Mouse (Mus musculus): ENCODE measurements around the gene Twsg1. TPM values are rescaled to one million over a fixed set of nuclear protein-coding genes. Genes with fewer than 3 reads are reported as not detected.

Twsg1 gene
- polyA plus RNA-seq, 1 experiment from 2014 or later: 63.5 TPM

DNA sequence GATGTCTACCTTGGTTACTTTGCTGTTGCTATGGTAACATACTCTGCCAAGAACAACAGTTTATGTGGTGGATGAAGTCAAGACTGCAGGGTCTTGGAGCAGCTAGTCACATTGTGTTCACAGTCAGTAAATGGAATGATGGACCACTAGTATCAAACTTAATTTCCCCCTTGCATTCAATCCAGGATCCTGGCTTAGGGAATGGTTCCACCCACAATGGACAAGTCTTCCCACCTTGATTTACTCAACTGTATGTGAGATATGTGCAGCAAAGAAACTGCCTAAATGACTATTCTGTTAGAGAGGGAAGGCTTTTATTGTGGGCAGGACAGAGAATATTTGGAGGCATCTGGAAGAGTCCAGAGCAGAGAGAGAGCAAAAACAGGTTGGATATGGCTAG, 42.8 kb downstream of the Twsg1 start:
- H3K9ac ChIP-seq (ENCODE audit: low read length): no peak overlapping the region
- DNase-seq (ENCODE audit: low spot score) (no peak), ATAC-seq (ENCODE audit: low FRiP score, low TSS enrichment) (no peak)
- H3K27me3 ChIP-seq (ENCODE audit: control insufficient read depth, insufficient read depth, low read length): no peaks in the 10 kb centered on the region
- TF ChIP-seq CTCF (IDR thresholded peaks at IDR 0.05; ENCODE audit: low read depth) (no peak), EP300 (optimal IDR thresholded peaks at IDR 0.05) (no peak)
- H3K36me3 ChIP-seq (ENCODE audit: control insufficient read depth, insufficient read depth, low read length): no peaks in the 10 kb centered on the region; the same call in 1 of the 2 replicates
- H3K27ac ChIP-seq (replicated peaks): no peak overlapping the region
- H3K4me1 ChIP-seq (replicated peaks; ENCODE audit: control insufficient read depth, insufficient read depth): 0 out of 2 replicates have a peak, but pooled peaks cover 6% of the 10 kb centered on the region
- no peak overlapping the region for H3K4me3 ChIP-seq (ENCODE audit: low read depth, low read length)
- no peak overlapping the region for H3K4me2 ChIP-seq (replicated peaks; ENCODE audit: low read depth)
- H3K9me3 ChIP-seq (ENCODE audit: control insufficient read depth, low read length): no peaks in the 10 kb centered on the region

DNA sequence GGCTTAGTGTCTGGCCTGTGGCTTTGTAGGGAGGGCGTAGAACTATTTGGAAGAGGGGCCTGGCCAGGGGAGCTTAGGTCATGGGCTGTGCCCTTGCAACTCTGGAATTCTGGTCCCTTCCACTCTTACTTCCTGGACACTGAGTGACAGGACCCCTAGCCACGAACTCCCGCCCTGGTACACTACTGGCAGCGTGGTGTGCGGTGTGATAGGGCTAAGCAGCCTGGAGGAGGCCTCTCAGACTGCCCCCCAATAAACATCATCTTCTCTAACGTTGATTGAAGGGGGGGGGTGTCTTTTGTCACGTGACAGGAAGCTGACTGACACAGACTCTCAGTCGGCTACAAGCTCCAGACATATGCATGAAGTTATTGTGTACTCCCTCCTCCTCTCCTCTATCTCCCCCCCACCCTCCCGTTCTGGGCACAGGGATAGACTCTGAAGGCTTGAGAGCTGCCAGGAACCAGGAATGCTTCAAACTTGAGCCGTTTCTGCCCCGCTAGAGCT, 44.1 kb downstream of the Twsg1 start:
- peak overlapping the region; percentile 14; the same call in 1 of the 2 replicates for H3K9ac ChIP-seq (ENCODE audit: low read length)
- 37% methylated on average over 11 of the region's 11 CpGs for WGBS
- DNase-seq (ENCODE audit: low spot score): peak; percentile 18
- peak; percentile 68 for ATAC-seq (ENCODE audit: low FRiP score, low TSS enrichment)
- TF ChIP-seq EP300 (optimal IDR thresholded peaks at IDR 0.05) (no peak), CTCF (IDR thresholded peaks at IDR 0.05; ENCODE audit: low read depth) (no peak)
- no peak overlapping the region for H3K4me3 ChIP-seq (ENCODE audit: low read depth, low read length)
- peak overlapping the region; percentile 86 for H3K27ac ChIP-seq (replicated peaks)
- H3K36me3 ChIP-seq (ENCODE audit: control insufficient read depth, insufficient read depth, low read length): no peaks in the 10 kb centered on the region; the same call in 1 of the 2 replicates
- peak overlapping the region; percentile 36 for H3K4me2 ChIP-seq (replicated peaks; ENCODE audit: low read depth)
- 0 out of 2 replicates have a peak, but pooled peaks cover 2% of the 10 kb centered on the region for H3K4me1 ChIP-seq (replicated peaks; ENCODE audit: control insufficient read depth, insufficient read depth)
- no peaks in the 10 kb centered on the region for H3K9me3 ChIP-seq (ENCODE audit: control insufficient read depth, low read length)
- H3K27me3 ChIP-seq (ENCODE audit: control insufficient read depth, insufficient read depth, low read length): no peaks in the 10 kb centered on the region

- Histone ChIP-seq H3K4me3 (ENCODE audit: low read depth, low read length) (no peak overlapping the region), H3K9ac (ENCODE audit: low read length) (peak overlapping the region; percentile 38), H3K9me3 (ENCODE audit: control insufficient read depth, low read length) (no peaks in the 10 kb centered on the region), H3K27ac (replicated peaks) (peak overlapping the region; percentile 86), H3K4me1 (replicated peaks; ENCODE audit: control insufficient read depth, insufficient read depth) (0 out of 2 replicates have a peak, but pooled peaks cover 2% of the 10 kb centered on the region), H3K36me3 (ENCODE audit: control insufficient read depth, insufficient read depth, low read length) (no peaks in the 10 kb centered on the region; the same call in 1 of the 2 replicates), H3K4me2 (replicated peaks; ENCODE audit: low read depth) (peak overlapping the region; percentile 36), H3K27me3 (ENCODE audit: control insufficient read depth, insufficient read depth, low read length) (no peaks in the 10 kb centered on the region)
- TF ChIP-seq EP300 (optimal IDR thresholded peaks at IDR 0.05) (no peak), CTCF (IDR thresholded peaks at IDR 0.05; ENCODE audit: low read depth) (no peak)
- DNase-seq (ENCODE audit: low spot score) (peak; percentile 28), ATAC-seq (ENCODE audit: low FRiP score, low TSS enrichment) (peak; percentile 59)
- WGBS: 15% methylated on average over 12 of the region's 12 CpGs
Measured at GRCm38 (mm10) chr17:65906313-65906894, 44.6 kb downstream of the Twsg1 start.

- Histone ChIP-seq H3K27ac (replicated peaks) (peak overlapping the region; percentile 86), H3K9ac (ENCODE audit: low read length) (no peak overlapping the region), H3K4me2 (replicated peaks; ENCODE audit: low read depth) (no peak overlapping the region), H3K4me3 (ENCODE audit: low read depth, low read length) (no peak overlapping the region), H3K4me1 (replicated peaks; ENCODE audit: control insufficient read depth, insufficient read depth) (0 out of 2 replicates have a peak, but pooled peaks cover 2% of the 10 kb centered on the region), H3K36me3 (ENCODE audit: control insufficient read depth, insufficient read depth, low read length) (no peaks in the 10 kb centered on the region; the same call in 1 of the 2 replicates), H3K27me3 (ENCODE audit: control insufficient read depth, insufficient read depth, low read length) (no peaks in the 10 kb centered on the region), H3K9me3 (ENCODE audit: control insufficient read depth, low read length) (no peaks in the 10 kb centered on the region)
- ATAC-seq (ENCODE audit: low FRiP score, low TSS enrichment) (no peak), DNase-seq (ENCODE audit: low spot score) (no peak)
- TF ChIP-seq EP300 (optimal IDR thresholded peaks at IDR 0.05): no peak
- no peak for TF ChIP-seq CTCF (IDR thresholded peaks at IDR 0.05; ENCODE audit: low read depth)
- 75% methylated on average over 14 of the region's 14 CpGs for WGBS
Measured at GRCm38 (mm10) chr17:65905241-65905640, 45.8 kb downstream of the Twsg1 start.

- DNase-seq (ENCODE audit: low spot score) (no peak), ATAC-seq (ENCODE audit: low FRiP score, low TSS enrichment) (no peak)
- Histone ChIP-seq H3K4me2 (replicated peaks; ENCODE audit: low read depth) (no peak overlapping the region), H3K9me3 (ENCODE audit: control insufficient read depth, low read length) (no peaks in the 10 kb centered on the region), H3K4me3 (ENCODE audit: low read depth, low read length) (no peak overlapping the region), H3K36me3 (ENCODE audit: control insufficient read depth, insufficient read depth, low read length) (no peaks in the 10 kb centered on the region), H3K27ac (replicated peaks) (no peak overlapping the region), H3K27me3 (ENCODE audit: control insufficient read depth, insufficient read depth, low read length) (no peaks in the 10 kb centered on the region), H3K4me1 (replicated peaks; ENCODE audit: control insufficient read depth, insufficient read depth) (0 out of 2 replicates have a peak, but pooled peaks cover 2% of the 10 kb centered on the region), H3K9ac (ENCODE audit: low read length) (no peak overlapping the region)
- WGBS: 94% methylated on average over 8 of the region's 8 CpGs
- TF ChIP-seq CTCF (IDR thresholded peaks at IDR 0.05; ENCODE audit: low read depth) (no peak), EP300 (optimal IDR thresholded peaks at IDR 0.05) (no peak)
Measured at GRCm38 (mm10) chr17:65903826-65904225, 47.2 kb downstream of the Twsg1 start.

DNA sequence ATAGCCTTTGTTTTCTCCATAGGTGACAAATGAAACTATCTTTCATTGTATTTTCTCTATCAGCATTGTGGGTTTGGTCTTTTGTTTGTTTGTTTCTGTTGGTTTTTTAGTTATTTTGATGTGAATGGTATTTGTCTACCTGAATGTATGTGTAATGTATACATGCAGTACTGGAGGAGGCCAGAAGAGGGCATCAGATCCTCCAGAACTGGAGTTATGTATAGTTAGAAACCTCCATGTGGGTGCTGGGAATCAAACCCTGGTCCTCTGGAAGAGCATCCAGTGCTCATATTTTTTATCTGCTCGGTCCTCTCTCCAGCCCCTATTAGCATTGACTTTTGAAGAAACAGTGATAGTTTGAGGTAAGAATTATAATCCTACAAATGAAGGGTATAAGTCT, 48.0 kb downstream of the Twsg1 start:
- Histone ChIP-seq H3K4me3 (ENCODE audit: low read depth, low read length) (no peak overlapping the region), H3K36me3 (ENCODE audit: control insufficient read depth, insufficient read depth, low read length) (no peaks in the 10 kb centered on the region), H3K4me1 (replicated peaks; ENCODE audit: control insufficient read depth, insufficient read depth) (0 out of 2 replicates have a peak, but pooled peaks cover 2% of the 10 kb centered on the region), H3K9ac (ENCODE audit: low read length) (no peak overlapping the region), H3K27me3 (ENCODE audit: control insufficient read depth, insufficient read depth, low read length) (no peaks in the 10 kb centered on the region), H3K9me3 (ENCODE audit: control insufficient read depth, low read length) (no peaks in the 10 kb centered on the region), H3K4me2 (replicated peaks; ENCODE audit: low read depth) (no peak overlapping the region), H3K27ac (replicated peaks) (no peak overlapping the region)
- TF ChIP-seq EP300 (optimal IDR thresholded peaks at IDR 0.05): no peak
- TF ChIP-seq CTCF (IDR thresholded peaks at IDR 0.05; ENCODE audit: low read depth): peak; percentile 45
- 97% methylated on average over 1 of the region's 1 CpGs for WGBS
- DNase-seq (ENCODE audit: low spot score) (no peak), ATAC-seq (ENCODE audit: low FRiP score, low TSS enrichment) (no peak)
